Mouse (Mus musculus): ENCODE results near the gene Susd3. TPM values are rescaled to one million over a fixed set of nuclear protein-coding genes. Genes with fewer than 3 reads are reported as not detected.

Gene Susd3
- polyA plus RNA-seq, 1 experiment from 2014 or later, result 44.8 TPM

GRCm38 (mm10) chr13:49192156-49192855 lies 56.2 kb downstream of the Susd3 start:
- no peak overlapping the region for H3K4me3 ChIP-seq (replicated peaks; ENCODE audit: low read depth, low read length)
- H3K4me1 ChIP-seq (replicated peaks; ENCODE audit: insufficient read depth, low read length), result peaks cover 38% of the 10 kb centered on the region
- 66% methylated on average over 16 of the region's 16 CpGs for WGBS
- no peak overlapping the region for H3K4me2 ChIP-seq (ENCODE audit: low read length)
- ATAC-seq (replicated peaks; ENCODE audit: low FRiP score, low read depth) (no peak), DNase-seq (ENCODE audit: low spot score) (no peak)
- peaks cover 21% of the 10 kb centered on the region for H3K36me3 ChIP-seq (ENCODE audit: insufficient read depth, low read length)
- peak overlapping the region; percentile 84 for H3K27ac ChIP-seq
- no peaks in the 10 kb centered on the region for H3K27me3 ChIP-seq (ENCODE audit: insufficient read depth, low read length)
- no peaks in the 10 kb centered on the region for H3K9me3 ChIP-seq (replicated peaks; ENCODE audit: low read length)
- no peak for TF ChIP-seq CTCF (IDR thresholded peaks at IDR 0.05; ENCODE audit: low read depth)
- H3K9ac ChIP-seq (ENCODE audit: low read depth, low read length), result no peak overlapping the region

- Histone ChIP-seq H3K27me3 (ENCODE audit: insufficient read depth, low read length) (no peaks in the 10 kb centered on the region), H3K4me2 (ENCODE audit: low read length) (0 out of 2 replicates have a peak overlapping the region, but pooled peaks have one; percentile 3), H3K36me3 (ENCODE audit: insufficient read depth, low read length) (peaks cover 21% of the 10 kb centered on the region), H3K27ac (peak overlapping the region; percentile 84), H3K4me1 (replicated peaks; ENCODE audit: insufficient read depth, low read length) (peaks cover 42% of the 10 kb centered on the region), H3K4me3 (replicated peaks; ENCODE audit: low read depth, low read length) (no peak overlapping the region), H3K9ac (ENCODE audit: low read depth, low read length) (peak overlapping the region; percentile 31; the same call in 1 of the 2 replicates), H3K9me3 (replicated peaks; ENCODE audit: low read length) (no peaks in the 10 kb centered on the region)
- WGBS, result 50% methylated on average over 5 of the region's 5 CpGs
- no peak for ATAC-seq (replicated peaks; ENCODE audit: low FRiP score, low read depth)
- DNase-seq (ENCODE audit: low spot score), result no peak
- TF ChIP-seq CTCF (IDR thresholded peaks at IDR 0.05; ENCODE audit: low read depth), result no peak
Observed at GRCm38 (mm10) chr13:49191673-49192035, 56.9 kb downstream of the Susd3 start.

- H3K4me2 ChIP-seq (ENCODE audit: low read length), result 0 out of 2 replicates have a peak overlapping the region, but pooled peaks have one; percentile 3
- WGBS, result 54% methylated on average over 7 of the region's 7 CpGs
- peak overlapping the region; percentile 84 for H3K27ac ChIP-seq
- H3K27me3 ChIP-seq (ENCODE audit: insufficient read depth, low read length), result no peaks in the 10 kb centered on the region
- H3K9me3 ChIP-seq (replicated peaks; ENCODE audit: low read length), result no peaks in the 10 kb centered on the region
- peaks cover 15% of the 10 kb centered on the region for H3K36me3 ChIP-seq (ENCODE audit: insufficient read depth, low read length)
- peaks cover 45% of the 10 kb centered on the region for H3K4me1 ChIP-seq (replicated peaks; ENCODE audit: insufficient read depth, low read length)
- peak overlapping the region; percentile 31; the same call in 1 of the 2 replicates for H3K9ac ChIP-seq (ENCODE audit: low read depth, low read length)
- H3K4me3 ChIP-seq (replicated peaks; ENCODE audit: low read depth, low read length), result no peak overlapping the region
- ATAC-seq (replicated peaks; ENCODE audit: low FRiP score, low read depth), result no peak
- TF ChIP-seq CTCF (IDR thresholded peaks at IDR 0.05; ENCODE audit: low read depth), result no peak
- DNase-seq (ENCODE audit: low spot score), result no peak
Observed at GRCm38 (mm10) chr13:49190876-49191672, 57.4 kb downstream of the Susd3 start.

GRCm38 (mm10) chr13:49189970-49190870 lies 58.3 kb downstream of the Susd3 start:
- peak; percentile 45 for DNase-seq (ENCODE audit: low spot score)
- Histone ChIP-seq H3K9me3 (replicated peaks; ENCODE audit: low read length) (no peaks in the 10 kb centered on the region), H3K36me3 (ENCODE audit: insufficient read depth, low read length) (peaks cover 7% of the 10 kb centered on the region; the same call in 1 of the 2 replicates), H3K27me3 (ENCODE audit: insufficient read depth, low read length) (no peaks in the 10 kb centered on the region), H3K4me1 (replicated peaks; ENCODE audit: insufficient read depth, low read length) (peaks cover 45% of the 10 kb centered on the region), H3K9ac (ENCODE audit: low read depth, low read length) (0 out of 2 replicates have a peak overlapping the region, but pooled peaks have one; percentile 8), H3K4me3 (replicated peaks; ENCODE audit: low read depth, low read length) (no peak overlapping the region), H3K27ac (peak overlapping the region; percentile 84), H3K4me2 (ENCODE audit: low read length) (peak overlapping the region; percentile 10; the same call in 1 of the 2 replicates)
- TF ChIP-seq CTCF (IDR thresholded peaks at IDR 0.05; ENCODE audit: low read depth), result no peak
- 49% methylated on average over 12 of the region's 12 CpGs for WGBS
- ATAC-seq (replicated peaks; ENCODE audit: low FRiP score, low read depth), result no peak

- Histone ChIP-seq H3K4me3 (replicated peaks; ENCODE audit: low read depth, low read length) (no peak overlapping the region), H3K9me3 (replicated peaks; ENCODE audit: low read length) (no peaks in the 10 kb centered on the region), H3K27me3 (ENCODE audit: insufficient read depth, low read length) (no peaks in the 10 kb centered on the region), H3K9ac (ENCODE audit: low read depth, low read length) (peak overlapping the region; percentile 24; the same call in 1 of the 2 replicates), H3K36me3 (ENCODE audit: insufficient read depth, low read length) (no peaks in the 10 kb centered on the region; the same call in 1 of the 2 replicates), H3K4me2 (ENCODE audit: low read length) (peak overlapping the region; percentile 95), H3K4me1 (replicated peaks; ENCODE audit: insufficient read depth, low read length) (peaks cover 45% of the 10 kb centered on the region), H3K27ac (peak overlapping the region; percentile 90)
- ATAC-seq (replicated peaks; ENCODE audit: low FRiP score, low read depth) (no peak), DNase-seq (ENCODE audit: low spot score) (no peak)
- no peak for TF ChIP-seq CTCF (IDR thresholded peaks at IDR 0.05; ENCODE audit: low read depth)
- WGBS, result 55% methylated on average over 2 of the region's 2 CpGs
Observed at GRCm38 (mm10) chr13:49188966-49189360, 59.5 kb downstream of the Susd3 start.
